Mouse (Mus musculus) erythroblast, embryonic 14.5 days (primary cell): ENCODE results near the gene Trim24. TPM values are rescaled to one million over a fixed set of nuclear protein-coding genes. Genes with fewer than 3 reads are reported as not detected.

Experiments
- H3K27me3 ChIP-seq: 2 replicates; pipeline ENCODE4 v1.6.1; 2012; ENCODE audit warnings: inconsistent platforms; ENCODE audit not compliant: control insufficient read depth
- H3K36me3 ChIP-seq: 2 replicates; pipeline ENCODE4 v1.6.1; 2012; ENCODE audit warnings: mild to moderate bottlenecking, inconsistent platforms; ENCODE audit not compliant: control insufficient read depth
- H3K4me1 ChIP-seq: 2 replicates; pipeline ENCODE4 v1.6.1; 2012; ENCODE audit warnings: inconsistent platforms; ENCODE audit not compliant: control insufficient read depth
- H3K4me3 ChIP-seq: replicated peaks from 2 replicates; pipeline ENCODE3; 2012; ENCODE audit warnings: moderate library complexity, mild to moderate bottlenecking, inconsistent platforms
- H3K9me3 ChIP-seq: 2 replicates; pipeline ENCODE4 v1.6.1; 2012; ENCODE audit warnings: low read length, inconsistent platforms, mixed read lengths; ENCODE audit not compliant: control insufficient read depth
- GATA1 ChIP-seq: IDR thresholded peaks from 2 replicates; pipeline ENCODE4 v1.6.1; 2012; ENCODE audit warnings: low read length, inconsistent platforms, mixed read lengths
- TAL1 ChIP-seq: IDR thresholded peaks from 3 replicates; pipeline ENCODE4 v1.6.1; 2012; ENCODE audit warnings: low read length, inconsistent platforms, mixed read lengths
- polyA plus RNA-seq: library from polyadenylated mRNA; stranded (reverse); fragments of >175 nt; gene quantifications from 2 replicates; pipeline ENCODE4 v1.2.3, GENCODE M21; 2012

Gene Trim24
- polyA plus RNA-seq, 1 experiment = 0.66 TPM

- TF ChIP-seq GATA1 (no peak), TAL1 (no peak)
- no peaks in the 10 kb centered on the region for H3K36me3 ChIP-seq
- H3K9me3 ChIP-seq = no peaks in the 10 kb centered on the region; the same call in 1 of the 2 replicates
- H3K4me3 ChIP-seq = no peak overlapping the region
- H3K27me3 ChIP-seq = no peaks in the 10 kb centered on the region
- H3K4me1 ChIP-seq = peaks cover 5% of the 10 kb centered on the region
Observed at GRCm38 (mm10) chr6:37895646-37896435, 25.2 kb downstream of the Trim24 start.

- no peaks in the 10 kb centered on the region for H3K27me3 ChIP-seq
- H3K9me3 ChIP-seq = no peaks in the 10 kb centered on the region
- H3K36me3 ChIP-seq = peaks cover 13% of the 10 kb centered on the region
- H3K4me1 ChIP-seq = peaks cover 3% of the 10 kb centered on the region
- no peak for TF ChIP-seq GATA1
- no peak for TF ChIP-seq TAL1
- no peak overlapping the region for H3K4me3 ChIP-seq
Observed at GRCm38 (mm10) chr6:37900221-37900620, 29.6 kb downstream of the Trim24 start.

- peaks cover 29% of the 10 kb centered on the region for H3K36me3 ChIP-seq
- H3K4me3 ChIP-seq = no peak overlapping the region
- no peaks in the 10 kb centered on the region for H3K27me3 ChIP-seq
- H3K4me1 ChIP-seq = no peaks in the 10 kb centered on the region; the same call in none of the 2 replicates
- H3K9me3 ChIP-seq = no peaks in the 10 kb centered on the region
- no peak for TF ChIP-seq GATA1
- TF ChIP-seq TAL1 = no peak
Observed at GRCm38 (mm10) chr6:37901791-37902190, 31.2 kb downstream of the Trim24 start.

GRCm38 (mm10) chr6:37903810-37904209, 33.2 kb downstream of the Trim24 start:
- H3K9me3 ChIP-seq = no peaks in the 10 kb centered on the region
- H3K4me1 ChIP-seq = no peaks in the 10 kb centered on the region
- TF ChIP-seq TAL1 (no peak), GATA1 (no peak)
- no peak overlapping the region for H3K4me3 ChIP-seq
- H3K27me3 ChIP-seq = no peaks in the 10 kb centered on the region
- peaks cover 30% of the 10 kb centered on the region for H3K36me3 ChIP-seq

GRCm38 (mm10) chr6:37913525-37913924, 42.9 kb downstream of the Trim24 start:
- no peaks in the 10 kb centered on the region for H3K4me1 ChIP-seq
- peaks cover 28% of the 10 kb centered on the region for H3K36me3 ChIP-seq
- H3K9me3 ChIP-seq = no peaks in the 10 kb centered on the region
- H3K27me3 ChIP-seq = no peaks in the 10 kb centered on the region
- TF ChIP-seq GATA1 (no peak), TAL1 (no peak)
- no peak overlapping the region for H3K4me3 ChIP-seq

GRCm38 (mm10) chr6:37925104-37925503, 54.5 kb downstream of the Trim24 start:
- Histone ChIP-seq H3K4me3 (no peak overlapping the region), H3K4me1 (no peaks in the 10 kb centered on the region), H3K27me3 (no peaks in the 10 kb centered on the region), H3K36me3 (peaks cover 29% of the 10 kb centered on the region), H3K9me3 (peaks cover 2% of the 10 kb centered on the region; the same call in 1 of the 2 replicates)
- TF ChIP-seq TAL1 (no peak), GATA1 (no peak)

- TF ChIP-seq GATA1 (no peak), TAL1 (no peak)
- H3K36me3 ChIP-seq = peaks cover 36% of the 10 kb centered on the region
- no peak overlapping the region for H3K4me3 ChIP-seq
Observed at GRCm38 (mm10) chr6:37926751-37927150, 56.1 kb downstream of the Trim24 start.

GRCm38 (mm10) chr6:37936498-37936897, 65.9 kb downstream of the Trim24 start:
- H3K4me1 ChIP-seq = no peaks in the 10 kb centered on the region
- peaks cover 44% of the 10 kb centered on the region for H3K36me3 ChIP-seq
- TF ChIP-seq GATA1 (no peak), TAL1 (no peak)
- H3K9me3 ChIP-seq = no peaks in the 10 kb centered on the region
- no peaks in the 10 kb centered on the region for H3K27me3 ChIP-seq
- no peak overlapping the region for H3K4me3 ChIP-seq

More at GRCm38 (mm10) chr6:37926751-37927150, 56.1 kb downstream of the Trim24 start:
- Histone ChIP-seq H3K4me1 (no peaks in the 10 kb centered on the region), H3K9me3 (peaks cover 2% of the 10 kb centered on the region; the same call in 1 of the 2 replicates), H3K27me3 (no peaks in the 10 kb centered on the region)

- no peak for TF ChIP-seq GATA1
- TF ChIP-seq TAL1 = no peak
Observed at GRCm38 (mm10) chr6:37951306-37951705, 80.7 kb downstream of the Trim24 start.

GRCm38 (mm10) chr6:37967386-37967785, 96.8 kb downstream of the Trim24 start:
- no peak overlapping the region for H3K4me3 ChIP-seq
- no peaks in the 10 kb centered on the region for H3K9me3 ChIP-seq
- H3K4me1 ChIP-seq = no peaks in the 10 kb centered on the region
- no peaks in the 10 kb centered on the region for H3K27me3 ChIP-seq
- TF ChIP-seq TAL1 (no peak), GATA1 (no peak)
- H3K36me3 ChIP-seq = peaks cover 58% of the 10 kb centered on the region

More at GRCm38 (mm10) chr6:37951306-37951705, 80.7 kb downstream of the Trim24 start:
- H3K4me3 ChIP-seq = no peak overlapping the region
- H3K9me3 ChIP-seq = no peaks in the 10 kb centered on the region
- H3K27me3 ChIP-seq = no peaks in the 10 kb centered on the region
- peaks cover 68% of the 10 kb centered on the region for H3K36me3 ChIP-seq
- H3K4me1 ChIP-seq = no peaks in the 10 kb centered on the region
